Mouse (Mus musculus) cerebellum, postnatal 4 days (tissue): ENCODE measurements at regions not wholly inside any gene's neighbourhood (a gene's known extent, or its start where the extent isn't known, plus 50 kb on each side); places are given as distances from the start of the nearest gene placed in this dataset.
A peak's percentile ranks its signal among the peaks of the same experiment; 100 is the strongest.

Source experiments
- DNase-seq, 2 experiments: peaks; one replicate each; pipeline ENCODE4 v3.0.0; 2022; ENCODE audit warnings: low spot score in 2 of 2, mixed read lengths in 1 of 2

DNA sequence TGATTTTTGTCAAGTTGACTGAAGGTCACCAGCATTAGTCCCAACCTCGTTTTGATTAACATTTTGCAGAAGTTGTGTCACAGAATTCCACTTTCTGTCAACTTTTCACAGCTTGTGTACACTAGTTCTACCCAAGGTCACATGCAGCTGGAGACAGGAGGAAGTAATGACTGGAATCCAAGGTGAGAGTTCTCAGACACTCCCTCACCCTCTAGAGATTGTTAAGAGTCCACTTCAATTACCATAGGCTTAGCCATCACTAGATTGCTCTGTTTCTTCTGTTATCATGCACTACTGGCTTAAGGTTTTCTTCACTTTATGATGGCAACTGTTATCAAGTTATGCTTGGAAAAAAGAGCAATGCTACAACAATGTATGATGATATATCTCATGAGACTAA is 379.0 kb downstream of the Samd5 start:
- no peak for DNase-seq

- no peak for DNase-seq
Measured at GRCm38 (mm10) chr10:9295269-9295668, 379.7 kb downstream of the Samd5 start.

- DNase-seq, result no peak
Measured at GRCm38 (mm10) chr10:9294620-9295019, 380.4 kb downstream of the Samd5 start.

GRCm38 (mm10) chr10:9291456-9292146 is 383.4 kb downstream of the Samd5 start:
- DNase-seq, result no peak

GRCm38 (mm10) chr10:9272940-9273339 is 387.1 kb upstream of the Sash1 start:
- no peak for DNase-seq

DNA sequence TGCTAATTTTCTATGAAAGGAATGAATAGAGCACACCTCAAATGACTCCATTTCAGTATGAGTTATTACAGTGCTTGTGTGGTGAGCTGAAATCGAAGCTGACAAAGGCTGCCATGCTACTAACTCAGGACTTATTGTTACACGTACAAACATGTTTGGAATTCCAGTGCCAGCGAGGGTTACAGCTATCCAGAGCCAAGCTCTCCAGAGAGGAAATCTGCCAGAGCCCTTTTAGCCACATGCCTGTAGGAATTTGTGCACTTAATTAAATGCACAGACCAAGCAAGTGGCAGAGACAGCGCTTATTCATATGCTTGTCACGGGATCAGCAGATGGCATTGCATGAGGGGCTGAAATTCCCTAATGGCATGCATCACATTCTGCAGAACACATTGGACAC is 386.4 kb upstream of the Sash1 start:
- peak in 1 of 2 experiments; percentile 3 for DNase-seq

GRCm38 (mm10) chr10:9265528-9265927 is 379.7 kb upstream of the Sash1 start:
- DNase-seq, result no peak

DNA sequence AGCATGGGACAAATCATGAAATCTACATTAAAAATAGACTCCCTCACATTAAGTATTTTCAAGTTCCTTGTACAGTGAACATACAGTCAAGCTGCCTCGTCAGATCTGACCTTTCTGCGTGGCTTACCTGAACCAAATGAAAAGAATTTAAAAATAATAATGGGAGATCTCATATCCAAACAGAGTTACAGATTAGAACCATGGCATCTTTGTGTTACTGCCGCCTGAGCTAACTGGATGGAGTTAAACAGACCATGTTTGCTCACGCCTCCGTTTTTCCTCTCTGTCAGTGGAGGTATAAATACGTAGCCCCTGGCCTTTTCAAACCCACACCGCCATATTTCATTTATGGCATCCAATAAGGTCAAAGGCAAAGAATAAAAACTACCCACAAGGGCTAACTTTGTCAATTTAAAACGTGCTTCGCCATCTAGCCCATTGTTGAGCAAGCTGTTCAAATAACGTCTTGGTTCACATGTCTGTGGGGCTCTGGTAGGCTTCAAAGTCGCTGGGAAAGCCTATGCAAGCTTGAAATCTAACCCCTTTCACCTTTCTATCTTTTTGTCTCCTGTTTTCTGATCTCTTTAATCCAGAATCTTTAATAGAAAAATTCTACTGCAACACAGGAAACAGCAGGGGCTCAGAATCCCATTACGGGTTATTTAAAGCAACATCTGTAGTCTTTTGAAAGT is 378.6 kb upstream of the Sash1 start:
- no peak for DNase-seq

GRCm38 (mm10) chr10:9258705-9259104 is 372.8 kb upstream of the Sash1 start:
- no peak for DNase-seq

DNA sequence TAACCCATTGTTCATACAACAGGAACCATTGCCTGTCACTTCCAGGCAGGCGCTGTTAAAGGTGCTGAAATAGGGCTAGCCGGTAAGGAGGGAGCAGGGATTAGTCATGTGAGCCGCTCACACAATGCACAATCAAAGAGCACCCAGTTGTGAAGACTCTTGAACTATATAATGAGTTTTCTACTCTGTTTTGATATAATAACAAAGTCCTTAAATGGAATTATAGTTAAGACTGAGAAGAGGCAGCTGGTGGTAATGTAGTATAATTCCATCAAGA is 367.0 kb upstream of the Sash1 start:
- no peak for DNase-seq

DNA sequence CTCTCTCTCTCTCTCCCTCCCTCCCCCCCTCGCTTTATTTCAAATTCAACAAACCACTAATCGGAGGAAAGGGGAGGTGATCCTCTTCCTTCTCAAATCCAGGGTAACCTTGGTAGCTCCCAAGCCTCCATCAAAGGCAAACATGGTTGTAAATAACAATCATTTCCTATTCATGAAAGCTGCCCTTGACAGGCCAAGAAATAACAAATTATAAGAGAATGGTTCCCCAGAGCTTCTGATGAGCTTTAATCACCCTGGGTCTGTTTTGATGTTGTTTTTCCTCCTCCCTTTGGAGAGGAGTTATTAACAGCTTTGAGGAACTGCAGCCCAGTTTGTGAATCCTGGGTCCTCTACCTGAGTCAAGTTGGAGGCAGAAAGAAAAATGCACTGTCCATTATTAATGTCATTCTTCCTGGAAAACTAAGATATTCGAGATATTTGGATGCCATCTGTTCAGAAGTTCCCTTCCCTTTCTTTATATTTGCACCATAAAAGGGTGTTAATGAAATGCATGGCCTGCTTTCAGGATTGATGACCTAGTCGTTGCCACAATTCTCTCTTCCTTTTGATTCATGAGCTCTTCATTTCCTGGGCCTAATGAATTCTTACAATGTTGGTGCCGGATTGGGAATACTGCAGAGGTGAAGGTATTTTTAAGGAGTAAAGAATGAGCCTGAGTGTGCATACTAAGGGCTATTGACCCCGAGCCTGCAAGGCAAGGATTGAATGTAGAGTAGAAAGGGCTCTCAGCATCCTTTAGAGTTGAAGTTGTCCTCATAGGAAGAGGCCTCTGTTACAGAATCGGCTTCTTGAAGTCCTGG is 366.5 kb upstream of the Sash1 start:
- no peak for DNase-seq

DNA sequence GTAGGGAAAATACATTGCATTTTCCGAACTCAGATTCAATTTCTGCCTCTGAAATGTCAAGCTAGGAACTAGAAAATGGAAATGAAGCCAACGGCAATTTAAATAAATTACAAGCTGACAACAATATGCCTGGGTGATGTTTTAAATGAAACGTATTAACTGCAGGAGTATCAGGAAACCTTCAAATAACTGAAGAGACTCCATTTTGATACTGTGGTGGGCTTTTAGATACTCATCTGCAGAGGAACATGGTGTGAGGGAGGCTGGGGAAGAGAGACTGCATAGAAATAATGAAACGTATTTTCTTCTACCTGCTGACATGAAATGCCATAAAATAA is 357.4 kb upstream of the Sash1 start:
- DNase-seq, result no peak

- no peak for DNase-seq
Measured at GRCm38 (mm10) chr10:9242596-9243280, 356.9 kb upstream of the Sash1 start.

- no peak for DNase-seq
Measured at GRCm38 (mm10) chr10:9239956-9240355, 354.1 kb upstream of the Sash1 start.

DNA sequence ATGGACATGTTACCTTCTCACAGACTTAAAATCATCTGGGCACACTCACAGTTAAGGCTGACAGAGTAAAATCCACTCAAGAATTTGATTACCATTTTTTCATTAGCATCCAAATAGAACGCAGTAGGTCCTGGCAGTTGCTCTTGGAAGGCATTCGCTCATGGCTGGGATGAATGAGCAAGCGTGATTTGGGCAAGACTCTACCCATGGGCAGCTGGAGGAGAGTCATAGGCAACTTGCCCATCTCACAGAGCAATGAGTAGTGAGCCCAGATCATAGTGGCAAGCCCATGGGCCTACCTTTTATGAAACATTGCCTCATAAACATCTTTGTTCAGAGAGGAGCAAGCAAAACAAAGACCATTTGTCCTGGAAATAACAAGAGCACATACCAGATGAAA is 345.9 kb upstream of the Sash1 start:
- DNase-seq, result peak in 1 of 2 experiments; percentile 34

DNA sequence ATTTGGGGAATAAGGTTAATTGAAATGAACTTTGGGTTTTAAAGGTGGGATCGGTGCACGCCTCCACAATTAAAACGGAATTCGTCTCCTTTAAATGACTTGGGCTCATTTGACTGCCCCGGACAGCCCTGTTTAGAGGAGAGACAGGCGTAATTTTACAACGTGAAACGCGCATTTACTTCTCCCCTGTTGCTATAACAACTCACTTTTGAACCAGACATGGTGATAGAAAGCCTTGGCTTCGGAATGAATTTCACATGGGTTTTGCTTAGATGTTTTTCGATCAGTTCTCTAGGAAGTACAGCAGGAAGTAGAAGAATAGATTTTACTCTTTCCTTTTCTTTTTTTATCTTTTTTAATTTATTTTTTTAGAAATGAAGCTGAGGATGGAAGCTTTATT is 343.2 kb upstream of the Sash1 start:
- no peak for DNase-seq

DNA sequence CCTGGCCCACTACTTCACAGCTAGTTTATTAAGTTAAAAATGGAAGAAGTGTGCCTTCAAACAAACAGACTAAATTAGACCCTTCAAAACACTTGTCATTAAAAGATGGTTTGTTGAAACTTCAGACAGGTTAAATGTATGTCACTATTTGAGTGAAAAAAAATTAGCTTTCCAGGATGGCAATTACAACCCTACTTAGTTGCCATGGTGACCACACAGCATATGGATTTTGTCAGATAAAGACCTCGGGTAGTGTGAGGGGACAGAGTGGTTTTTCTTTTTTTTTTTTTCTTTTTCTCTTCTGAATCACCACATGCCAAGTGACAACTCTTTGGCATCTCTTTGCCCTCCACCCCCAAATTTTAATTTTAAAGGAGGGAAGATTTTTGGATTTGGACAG is 341.5 kb upstream of the Sash1 start:
- no peak for DNase-seq

DNA sequence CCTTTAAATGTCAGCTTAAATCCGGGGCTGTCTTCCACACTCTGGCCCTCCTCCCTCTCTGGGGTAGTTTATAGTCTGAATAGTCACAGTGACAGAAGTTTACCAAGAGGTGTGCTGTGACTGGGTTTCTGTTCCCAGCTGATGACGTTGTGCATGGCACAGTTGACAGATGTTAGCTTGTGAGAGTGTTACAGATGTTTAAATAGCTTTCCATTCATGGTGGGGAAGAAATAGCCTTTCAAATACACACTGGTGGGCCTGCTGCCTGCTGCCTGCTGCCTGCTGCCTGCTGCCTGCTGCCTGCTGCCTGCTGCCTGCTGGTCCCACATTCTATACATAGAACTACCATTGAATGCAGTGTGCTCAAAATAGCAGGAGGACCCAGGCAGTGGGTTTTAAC is 324.8 kb upstream of the Sash1 start:
- no peak for DNase-seq

DNA sequence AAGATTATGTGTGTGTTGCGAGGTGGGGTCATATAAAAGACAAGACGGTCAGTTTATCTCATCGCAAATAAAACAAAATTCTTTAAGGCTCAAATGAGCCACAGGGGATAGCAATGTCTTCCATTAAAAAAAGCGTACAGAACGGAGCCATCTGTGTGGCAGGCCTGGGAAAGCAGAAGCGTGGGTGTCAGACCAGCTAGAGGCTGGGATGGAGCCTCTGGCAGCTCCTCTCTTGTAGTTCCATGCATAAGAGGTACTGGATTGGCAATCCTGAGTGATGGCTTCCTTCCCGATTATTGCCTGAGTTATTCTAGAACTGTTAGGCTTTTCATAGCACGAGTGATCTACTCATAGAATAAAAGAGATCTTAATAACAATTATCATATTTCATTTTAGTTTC is 318.2 kb upstream of the Sash1 start:
- no peak for DNase-seq

- DNase-seq, result no peak
Measured at GRCm38 (mm10) chr10:9203323-9203722, 317.5 kb upstream of the Sash1 start.

DNA sequence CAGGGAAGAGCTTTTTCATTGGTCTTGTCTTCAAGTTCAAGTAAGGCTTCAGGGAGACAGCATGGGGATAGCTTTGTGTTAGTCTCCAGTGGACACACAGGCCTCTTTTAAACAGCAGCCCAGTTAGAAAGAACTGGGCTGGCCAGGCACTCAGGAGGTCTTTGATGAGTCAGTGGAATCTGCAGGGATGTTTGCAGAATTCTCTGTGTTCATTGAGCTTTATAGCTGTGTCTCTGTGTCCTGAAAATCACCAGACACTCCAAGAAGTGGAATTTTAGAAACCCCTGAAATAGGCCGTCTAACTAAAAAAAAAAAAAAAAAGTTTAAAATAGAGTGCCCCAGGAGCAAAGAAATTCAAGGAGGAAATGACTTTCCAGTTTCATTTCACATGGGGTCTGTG is 317.1 kb upstream of the Sash1 start:
- no peak for DNase-seq

DNA sequence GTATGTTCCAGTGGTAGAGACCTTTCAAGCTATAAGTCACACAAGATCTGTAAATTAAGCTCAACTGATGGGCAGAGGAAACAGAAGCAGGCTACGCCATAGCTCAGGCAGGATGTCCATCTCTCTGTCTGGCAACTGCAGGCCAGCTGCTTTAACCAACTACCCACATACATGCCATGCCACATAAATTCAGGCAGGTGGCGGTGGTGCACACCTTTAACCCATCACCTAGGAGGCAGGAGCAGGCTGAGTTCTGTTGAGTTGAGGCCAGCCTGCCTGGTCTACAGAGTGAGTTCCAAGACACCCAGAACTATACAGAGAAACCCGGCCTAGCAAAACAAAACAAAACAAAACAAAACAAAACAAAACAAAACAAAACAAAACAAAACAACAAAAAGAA is 289.1 kb upstream of the Sash1 start:
- DNase-seq, result no peak

- DNase-seq, result no peak
Measured at GRCm38 (mm10) chr10:9173509-9173908, 287.6 kb upstream of the Sash1 start.
